Mouse (Mus musculus) cerebellum, postnatal 4 days (tissue): Measurements from ENCODE around the gene Mgat4b.
A peak's percentile ranks its signal among the peaks of the same experiment; 100 is the strongest.
"Not testable (repeated sequence)": the region's sequence is repeated elsewhere in the genome, so short reads cannot be mapped to it uniquely, and the experiment has no call there.

Experiments
- DNase-seq, 2 experiments: peaks; one replicate each; pipeline ENCODE4 v3.0.0; 2022; ENCODE audit warnings: low spot score in 2 of 2, mixed read lengths in 1 of 2

Gene Mgat4b

DNA sequence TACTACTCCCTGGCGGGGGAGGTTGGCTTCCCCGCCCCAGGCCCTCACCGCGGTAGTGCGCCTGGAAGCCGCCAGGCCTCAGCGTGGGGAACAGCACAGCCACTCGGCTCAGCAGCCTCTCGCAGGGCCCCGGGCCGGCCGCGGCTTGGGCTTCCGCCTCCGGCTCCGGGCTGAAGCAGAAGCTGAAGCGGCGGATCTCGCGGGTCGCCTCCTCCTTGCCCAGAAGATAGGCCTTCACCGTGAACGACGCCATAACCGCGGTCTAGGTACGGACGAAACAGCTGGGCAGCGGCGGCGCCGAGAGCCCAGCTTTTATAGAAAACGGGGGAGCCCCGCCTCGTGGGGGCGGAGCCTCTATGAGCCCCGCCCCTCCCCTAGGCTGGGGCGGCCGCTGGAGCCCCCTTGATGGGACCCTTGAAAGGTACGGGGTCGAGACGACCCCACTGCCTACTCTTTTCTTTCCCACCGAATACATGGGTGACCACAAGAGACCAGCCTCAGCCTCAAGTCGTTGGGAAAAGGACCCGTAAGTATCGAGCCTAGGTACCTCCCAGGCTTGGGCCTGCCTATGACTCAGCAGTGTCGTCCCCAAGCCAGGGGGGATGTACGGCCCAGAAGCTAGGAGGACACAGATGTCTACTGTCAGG lies at the start of gene Mgat4b, which contains the start of gene Sqstm1:
Gene Mgat4b (plus strand): TSS at position 386 of the 647 bp plus-strand sequence.
Gene Sqstm1 (minus strand): TSS at position 323 of the 647 bp plus-strand sequence.
- DNase-seq, result peak; percentile 68 to 78

GRCm38 (mm10) chr11:50161578-50162304 lies 48.9 kb upstream of the Mgat4b start:
- peak in 1 of 2 experiments; percentile 57 for DNase-seq

- DNase-seq, result no peak
These were observed 48.2 kb upstream of the Mgat4b start for GRCm38 (mm10) chr11:50162338-50163050.

GRCm38 (mm10) chr11:50168352-50168751 lies 42.3 kb upstream of the Mgat4b start:
- DNase-seq, result no peak

- not testable (repeated sequence) for DNase-seq
These were observed 36.5 kb upstream of the Mgat4b start, which contains the start of gene Mrnip for GRCm38 (mm10) chr11:50174111-50174729. TSS of gene Mrnip (plus strand) at chr11:50174444.

DNA sequence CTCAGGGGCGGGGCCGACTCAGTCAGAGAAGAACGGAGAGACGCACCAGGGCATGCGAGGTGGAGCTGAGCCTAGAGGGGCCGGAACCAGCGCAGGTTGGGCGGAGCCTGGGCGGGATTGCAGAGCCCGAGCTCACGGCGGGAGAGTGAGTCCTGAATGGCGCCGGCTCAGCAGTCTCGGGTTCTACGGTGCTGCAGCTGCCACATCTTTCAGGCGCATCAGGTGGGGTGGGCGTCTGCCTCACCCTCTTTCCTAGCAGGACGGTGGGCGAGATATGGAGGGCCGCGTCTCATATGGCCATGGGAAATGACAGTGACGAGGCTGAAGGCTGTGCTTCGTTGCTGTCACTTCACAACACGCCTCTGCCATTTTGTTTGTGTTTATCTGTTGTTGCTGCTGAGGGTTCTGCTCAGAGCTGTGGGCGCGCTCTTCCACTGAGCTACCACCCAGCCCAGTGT lies 35.9 kb upstream of the Mgat4b start:
- DNase-seq, result peak; percentile 91 to 95

DNA sequence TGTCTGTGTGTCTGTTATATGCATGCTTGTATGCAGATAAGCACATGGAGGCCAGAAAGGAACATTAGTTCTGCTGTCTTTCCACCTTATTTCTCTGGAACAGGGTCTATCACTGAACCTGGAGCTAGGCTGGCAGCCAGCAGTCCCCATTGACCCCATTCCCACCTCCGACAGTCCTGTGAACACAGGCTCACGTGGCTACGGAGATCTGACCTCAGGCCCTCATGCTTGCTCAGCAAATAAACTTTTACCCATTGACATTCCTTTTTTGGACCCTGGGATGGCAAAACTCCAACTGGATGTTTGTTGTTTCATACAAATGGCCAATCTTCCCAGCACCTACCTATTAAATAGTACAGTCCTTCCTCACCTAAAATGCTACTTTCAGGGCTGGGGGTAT lies 34.3 kb upstream of the Mgat4b start:
- DNase-seq, result no peak

DNA sequence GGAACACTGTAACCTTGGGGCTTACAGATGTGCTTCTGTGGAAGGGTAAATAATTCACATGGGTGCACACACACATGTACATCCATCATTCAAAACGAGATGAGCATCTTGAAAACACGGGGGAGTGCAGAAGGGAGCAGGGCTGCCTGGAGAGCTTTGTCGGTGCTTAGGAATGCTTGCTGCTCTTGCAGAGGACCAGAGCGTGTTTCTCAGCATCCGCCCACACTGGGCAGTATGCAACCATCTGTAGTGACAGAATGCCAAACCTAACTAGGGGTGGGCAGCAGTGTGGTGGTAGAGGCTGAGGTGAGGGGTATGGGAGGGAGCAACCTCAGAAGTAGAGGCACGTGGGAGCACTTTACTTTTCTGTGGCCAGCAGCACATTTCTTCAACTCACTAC lies 33.6 kb upstream of the Mgat4b start:
- no peak for DNase-seq

DNA sequence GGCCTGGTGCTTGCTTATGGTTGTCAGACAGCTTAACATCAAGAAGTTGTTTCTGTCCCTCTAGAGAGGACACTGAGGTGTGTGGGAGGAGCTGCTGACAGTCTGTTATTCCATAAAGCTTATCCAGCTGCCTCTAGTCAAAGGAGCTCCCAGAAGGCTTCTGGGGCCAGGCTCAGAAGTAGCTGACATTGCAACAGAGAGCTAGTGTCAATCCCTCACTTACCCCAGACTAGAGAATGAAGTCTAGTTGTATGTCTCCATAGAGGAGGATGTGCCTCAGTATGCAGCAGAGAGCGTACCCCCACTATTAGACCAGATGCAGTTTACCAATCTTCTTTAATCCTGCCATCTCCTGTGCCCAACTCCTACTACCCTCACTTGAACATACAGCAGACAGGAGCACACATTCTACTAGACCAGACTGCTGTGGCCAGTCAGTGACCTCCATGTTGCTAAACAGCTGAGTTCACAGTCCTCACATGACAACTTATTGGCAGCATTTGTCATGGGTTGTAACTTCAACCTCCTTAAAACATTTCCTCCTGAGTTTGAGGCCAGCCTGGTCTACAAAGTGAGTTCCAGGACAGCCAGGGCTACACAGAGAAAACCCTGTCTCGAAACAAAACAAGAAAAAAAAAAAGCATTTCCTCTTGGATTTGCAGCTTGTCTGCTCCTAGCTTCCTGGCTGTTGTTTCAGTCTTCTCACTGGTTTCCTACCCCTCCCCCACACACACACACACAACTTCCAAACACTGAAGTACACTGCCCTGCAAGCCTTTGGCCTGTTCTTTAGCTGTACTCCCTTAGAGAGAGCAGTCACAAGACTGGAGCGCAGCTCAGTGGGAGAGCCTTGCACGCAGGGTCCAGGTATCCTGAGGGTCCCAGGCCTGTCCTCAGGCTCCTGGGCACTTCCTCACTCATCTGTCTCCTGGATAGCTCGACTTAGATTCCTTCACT lies 31.9 kb upstream of the Mgat4b start:
- no peak for DNase-seq

DNA sequence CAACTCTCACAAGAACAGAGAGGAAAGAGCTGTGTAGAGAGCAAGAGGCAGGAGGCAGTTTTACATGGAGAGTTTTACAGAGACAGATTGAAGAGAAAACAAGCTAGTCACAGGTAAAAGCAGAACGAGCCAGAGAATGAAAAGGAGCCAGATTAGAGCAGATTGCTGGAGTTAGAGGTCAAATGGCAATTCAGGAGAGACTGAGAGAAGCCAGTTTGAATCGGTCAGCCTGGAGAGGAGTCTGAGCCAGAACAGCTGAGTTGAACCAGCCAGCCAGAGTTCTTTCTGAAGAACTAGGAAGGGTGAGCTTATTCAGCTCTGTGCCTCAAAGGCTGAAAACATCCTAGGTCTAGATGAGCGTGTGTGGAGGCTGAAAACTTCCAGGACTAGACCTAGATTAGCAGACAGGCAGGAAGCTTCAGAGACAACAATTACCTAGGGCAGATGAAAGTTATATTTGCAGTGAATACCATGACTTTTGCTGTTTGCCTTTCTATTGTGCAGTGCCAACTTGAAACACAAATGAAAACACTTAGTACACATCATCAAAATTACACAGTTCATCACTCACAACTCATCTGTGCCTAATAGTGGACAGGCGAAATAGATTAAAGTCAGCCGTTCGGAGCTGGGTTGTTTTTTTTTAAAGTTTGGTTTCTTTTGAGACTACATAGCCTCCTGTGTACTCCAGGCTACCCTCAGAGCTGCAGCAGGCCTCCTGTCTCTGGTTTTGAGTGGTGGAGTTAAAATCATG lies 30.0 kb upstream of the Mgat4b start:
- DNase-seq, result no peak

DNA sequence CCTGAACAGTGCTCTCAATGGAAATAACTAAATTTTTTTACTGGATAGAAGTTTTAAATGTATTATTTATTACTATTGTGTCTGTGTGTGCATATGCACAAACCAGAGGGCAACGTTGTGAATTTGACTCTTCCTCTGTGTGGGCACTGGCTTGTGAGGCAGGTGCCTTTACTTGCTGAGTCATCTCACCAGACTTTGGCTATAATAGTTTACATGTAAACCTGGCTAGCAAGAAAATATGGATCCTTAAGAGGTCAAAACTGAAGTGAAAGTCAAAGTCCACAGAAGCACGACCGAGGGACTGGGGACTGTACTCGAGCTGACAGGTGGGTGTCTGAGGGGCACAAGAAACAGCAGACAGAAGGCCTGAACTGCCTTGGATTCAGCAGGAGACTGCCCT lies 28.0 kb upstream of the Mgat4b start:
- no peak for DNase-seq

DNA sequence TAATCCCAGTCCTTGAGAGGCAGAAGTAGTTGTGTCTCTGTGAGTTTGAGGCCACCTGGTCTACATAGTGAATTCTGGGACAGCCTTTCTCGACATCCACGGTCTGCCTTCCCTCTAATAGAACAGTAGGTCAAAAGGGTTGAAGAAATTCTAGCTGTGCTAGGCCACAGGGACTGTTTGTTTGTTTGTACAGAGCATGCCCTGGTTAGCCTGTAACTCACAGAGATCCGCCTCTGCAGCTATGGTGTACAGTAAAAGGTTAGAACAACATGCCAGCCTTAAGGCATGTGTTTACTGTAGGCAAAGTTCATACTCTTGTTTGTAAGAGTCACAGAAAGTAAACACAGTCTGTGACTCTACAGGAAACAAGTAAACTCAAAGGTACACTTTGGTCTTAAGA lies 25.9 kb upstream of the Mgat4b start:
- DNase-seq, result no peak

DNA sequence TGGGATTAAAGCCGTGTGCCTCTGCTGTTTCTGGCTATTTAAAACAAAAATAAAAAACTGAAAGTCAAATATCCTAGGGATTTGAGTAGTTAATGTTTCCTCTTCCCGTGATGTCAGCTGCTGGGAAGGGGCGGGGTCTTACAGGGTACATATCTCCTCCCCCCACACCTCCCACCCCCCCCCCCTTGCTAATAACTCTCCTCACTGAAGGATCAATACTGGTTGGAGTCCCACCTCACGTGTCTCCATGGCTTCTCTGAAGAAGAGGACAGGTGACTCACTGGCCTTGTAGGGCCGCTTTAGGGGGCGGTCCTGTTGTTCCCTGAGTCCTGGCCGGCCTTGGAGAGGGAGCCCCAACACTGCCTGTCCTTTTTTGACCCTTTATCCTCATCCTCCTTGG lies 22.0 kb upstream of the Mgat4b start:
- no peak for DNase-seq

DNA sequence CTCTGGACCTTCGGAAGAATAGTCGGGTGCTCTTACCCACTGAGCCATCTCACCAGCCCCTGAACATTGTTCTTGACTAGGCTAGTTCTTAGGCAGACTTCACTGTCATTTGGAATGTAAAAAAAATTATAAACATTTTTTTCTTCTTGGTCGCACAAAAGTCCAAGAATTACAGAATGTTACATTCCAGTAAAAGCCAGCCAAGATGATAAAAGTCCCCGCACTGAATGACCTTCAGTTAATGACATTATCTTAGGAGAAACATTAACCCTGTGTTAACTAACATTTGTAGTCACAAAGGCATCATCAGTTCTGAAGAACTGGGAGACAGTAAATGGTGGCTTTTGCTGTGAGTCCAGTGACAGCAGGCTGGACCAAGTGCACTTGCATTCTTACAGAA lies 20.3 kb upstream of the Mgat4b start:
- DNase-seq, result no peak

DNA sequence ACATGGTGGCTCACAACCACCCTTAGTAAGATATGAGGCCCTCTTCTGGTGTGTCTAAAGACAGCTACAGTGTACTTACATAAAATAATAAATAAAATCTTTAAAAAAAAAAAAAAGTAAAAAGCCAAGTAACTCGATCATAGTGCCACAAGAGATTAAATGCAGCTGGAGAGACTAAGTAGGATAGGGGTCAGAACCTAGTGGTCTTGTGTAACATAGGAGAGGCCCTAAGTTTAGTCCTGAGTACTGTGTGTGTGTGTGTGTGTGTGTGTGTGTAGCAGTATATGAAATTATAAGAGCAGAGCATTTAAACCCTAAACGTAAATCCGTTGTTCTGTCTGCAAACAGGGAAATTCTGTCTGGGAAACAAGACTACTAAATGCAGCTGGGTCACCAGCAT lies 18.4 kb upstream of the Mgat4b start:
- no peak for DNase-seq

DNA sequence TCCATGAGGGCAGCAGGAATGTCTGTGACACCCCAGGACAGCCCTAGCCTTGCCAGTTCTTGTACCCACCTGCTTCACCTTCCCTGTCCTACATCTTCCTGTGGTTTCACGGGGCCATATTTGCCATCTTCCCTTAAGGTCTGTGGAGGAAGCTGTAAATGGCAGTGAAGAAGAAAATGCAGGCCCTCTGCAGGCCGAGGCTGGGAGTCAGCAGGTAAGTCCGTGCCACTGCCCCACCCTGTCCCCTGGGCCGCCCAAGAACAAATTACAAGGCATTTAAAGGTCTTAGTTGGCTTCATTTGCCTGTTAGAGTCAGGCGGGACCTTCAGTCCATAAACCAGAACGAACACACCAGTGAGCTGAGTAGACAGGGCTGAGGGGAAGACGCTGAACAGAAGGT lies 16.6 kb upstream of the Mgat4b start:
- no peak for DNase-seq

- DNase-seq, result no peak
These were observed 15.9 kb upstream of the Mgat4b start for GRCm38 (mm10) chr11:50194793-50195192.

DNA sequence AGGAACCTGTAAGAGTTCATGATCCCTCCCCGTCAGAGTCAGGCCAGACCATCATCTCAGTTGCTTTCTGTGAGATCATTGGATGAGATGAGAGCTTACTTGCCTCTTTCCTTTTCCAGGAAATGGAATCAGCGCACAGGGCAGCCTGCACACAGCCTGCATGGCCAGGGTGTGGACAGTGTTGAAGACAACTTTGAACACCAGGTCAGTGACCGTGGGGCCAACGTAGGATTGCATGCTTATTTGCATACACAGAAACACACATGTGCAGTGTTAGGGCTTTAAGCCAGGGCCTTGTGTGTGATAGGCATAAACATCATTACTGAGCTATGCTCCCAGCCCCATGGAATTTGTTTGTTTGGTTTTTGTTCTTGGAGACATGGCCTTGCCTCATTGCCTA lies 13.2 kb upstream of the Mgat4b start:
- no peak for DNase-seq

- no peak for DNase-seq
These were observed 12.4 kb upstream of the Mgat4b start for GRCm38 (mm10) chr11:50198219-50198846.

DNA sequence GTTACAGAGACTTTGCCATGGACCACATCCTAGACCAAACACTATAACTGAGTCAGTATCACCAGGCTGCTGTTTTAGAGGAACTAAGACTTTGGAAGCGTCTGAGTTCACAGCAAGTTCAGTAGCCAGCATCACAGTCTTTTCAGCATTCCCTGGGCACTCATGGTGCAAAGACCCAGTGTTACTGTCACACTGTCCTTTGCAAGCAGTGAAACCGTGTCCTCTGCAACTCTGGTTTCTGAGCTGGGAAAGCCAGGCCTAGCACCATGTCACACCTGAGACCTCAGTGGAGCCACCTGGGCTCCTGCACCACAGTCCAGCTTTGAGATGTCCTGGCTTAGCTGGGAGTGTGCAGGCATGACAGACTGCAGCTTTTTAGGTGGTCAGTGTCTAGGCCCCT lies 11.8 kb upstream of the Mgat4b start:
- no peak for DNase-seq
